Mouse (Mus musculus) spleen, adult 2 months (tissue): ENCODE results near the gene Slco3a1. TPM values are rescaled to one million over a fixed set of nuclear protein-coding genes. Genes with fewer than 3 reads are reported as not detected.

Experiments
- DNase-seq, 2 experiments: peaks; one replicate each; pipeline versions ENCODE4 v3.0.0 to v3.0.0-alpha.2; 2012 to 2021; ENCODE audit warnings: low spot score in 2 of 2, low read depth in 1 of 2
- H3K27ac ChIP-seq: fragments of 200-500 bp; 2 replicates; pipeline ENCODE4 v1.5.1; 2012; ENCODE audit warnings: low read length, inconsistent platforms; ENCODE audit not compliant: insufficient read depth
- H3K27me3 ChIP-seq: fragments of 200-500 bp; 2 replicates; pipeline ENCODE4 v1.6.1; 2012; ENCODE audit warnings: mild to moderate bottlenecking, moderate library complexity, low read length, inconsistent platforms; ENCODE audit not compliant: control insufficient read depth, insufficient read depth
- H3K36me3 ChIP-seq: fragments of 200-500 bp; 2 replicates; pipeline ENCODE4 v1.6.1; 2012; ENCODE audit warnings: mild to moderate bottlenecking, low read length, inconsistent platforms; ENCODE audit not compliant: control insufficient read depth, insufficient read depth
- H3K4me1 ChIP-seq: fragments of 200-500 bp; 2 replicates; pipeline ENCODE4 v1.6.1; 2011; ENCODE audit warnings: inconsistent platforms; ENCODE audit not compliant: control insufficient read depth, insufficient read depth, insufficient read length
- H3K4me3 ChIP-seq: fragments of 200-500 bp; 2 replicates; pipeline ENCODE4 v1.5.1; 2011; ENCODE audit warnings: mild to moderate bottlenecking, inconsistent platforms; ENCODE audit not compliant: insufficient read depth, insufficient read length; ENCODE audit errors: extremely low read depth
- CTCF ChIP-seq: fragments of 200-500 bp; IDR thresholded peaks from 2 replicates; pipeline ENCODE4 v1.5.1; 2011; ENCODE audit warnings: mild to moderate bottlenecking, inconsistent platforms; ENCODE audit not compliant: insufficient read depth, insufficient read length, insufficient replicate concordance; ENCODE audit errors: extremely low read depth
- POLR2A ChIP-seq: fragments of 200-500 bp; IDR thresholded peaks from 2 replicates; pipeline ENCODE4 v1.6.1; 2011; ENCODE audit warnings: low read depth, low read length, inconsistent platforms
- WGBS: fragments of 180-500 bp; shearing (Covaris S2); methylation state at CpG from one replicate; pipeline ENCODE4 v1.1.7; 2018; 5-methylcytosine and 5-hydroxymethylcytosine counted together
- polyA plus RNA-seq: library from polyadenylated mRNA; depleted of rRNA; stranded (reverse); fragments of >200 nt; gene quantifications from 2 replicates; pipeline ENCODE4 v1.2.3, GENCODE M21; 2012

Gene Slco3a1
- polyA plus RNA-seq, 1 experiment, result 23.1 TPM

- Histone ChIP-seq H3K36me3 (no peaks in the 10 kb centered on the region), H3K4me1 (peaks cover 10% of the 10 kb centered on the region; the same call in 1 of the 2 replicates), H3K27ac (no peak overlapping the region), H3K4me3 (no peak overlapping the region), H3K27me3 (no peaks in the 10 kb centered on the region)
- no peak for TF ChIP-seq CTCF
- TF ChIP-seq POLR2A, result no peak
- DNase-seq, result no peak
- 56% methylated on average over 4 of the region's 4 CpGs for WGBS
Observed at GRCm38 (mm10) chr7:74341149-74341805, 213.3 kb downstream of the Slco3a1 start.

GRCm38 (mm10) chr7:74340419-74340954, 214.1 kb downstream of the Slco3a1 start:
- no peak overlapping the region for H3K4me3 ChIP-seq
- DNase-seq, result no peak
- H3K27me3 ChIP-seq, result no peaks in the 10 kb centered on the region
- TF ChIP-seq POLR2A (no peak), CTCF (no peak)
- no peaks in the 10 kb centered on the region for H3K36me3 ChIP-seq
- 34% methylated on average over 8 of the region's 8 CpGs for WGBS
- no peak overlapping the region for H3K27ac ChIP-seq
- peaks cover 10% of the 10 kb centered on the region; the same call in 1 of the 2 replicates for H3K4me1 ChIP-seq

- Histone ChIP-seq H3K27me3 (no peaks in the 10 kb centered on the region), H3K36me3 (no peaks in the 10 kb centered on the region), H3K4me3 (no peak overlapping the region), H3K4me1 (peaks cover 10% of the 10 kb centered on the region; the same call in 1 of the 2 replicates), H3K27ac (no peak overlapping the region)
- 76% methylated on average over 6 of the region's 6 CpGs for WGBS
- TF ChIP-seq POLR2A, result no peak
- no peak for TF ChIP-seq CTCF
- no peak for DNase-seq
Observed at GRCm38 (mm10) chr7:74337677-74338420, 216.7 kb downstream of the Slco3a1 start.

- no peaks in the 10 kb centered on the region for H3K27me3 ChIP-seq
- H3K36me3 ChIP-seq, result no peaks in the 10 kb centered on the region
- DNase-seq, result no peak
- TF ChIP-seq CTCF (no peak), POLR2A (no peak)
- H3K27ac ChIP-seq, result no peak overlapping the region
- no peaks in the 10 kb centered on the region for H3K4me1 ChIP-seq
- H3K4me3 ChIP-seq, result no peak overlapping the region
- 98% methylated on average over 3 of the region's 3 CpGs for WGBS
Observed at GRCm38 (mm10) chr7:74332323-74332722, 222.3 kb downstream of the Slco3a1 start.

GRCm38 (mm10) chr7:74330858-74331726, 223.5 kb downstream of the Slco3a1 start:
- Histone ChIP-seq H3K4me1 (no peaks in the 10 kb centered on the region), H3K27ac (no peak overlapping the region), H3K4me3 (no peak overlapping the region), H3K36me3 (no peaks in the 10 kb centered on the region), H3K27me3 (no peaks in the 10 kb centered on the region)
- 93% methylated on average over 7 of the region's 7 CpGs for WGBS
- no peak for DNase-seq
- TF ChIP-seq CTCF, result no peak
- TF ChIP-seq POLR2A, result no peak

GRCm38 (mm10) chr7:74330117-74330857, 224.3 kb downstream of the Slco3a1 start:
- 88% methylated on average over 7 of the region's 7 CpGs for WGBS
- H3K4me3 ChIP-seq, result no peak overlapping the region
- no peaks in the 10 kb centered on the region for H3K4me1 ChIP-seq
- H3K27me3 ChIP-seq, result no peaks in the 10 kb centered on the region
- TF ChIP-seq CTCF (no peak), POLR2A (no peak)
- H3K36me3 ChIP-seq, result no peaks in the 10 kb centered on the region
- DNase-seq, result no peak
- H3K27ac ChIP-seq, result no peak overlapping the region
